Mouse (Mus musculus) ES-Bruce4 (cell line): ENCODE data around the gene Ric3.

ENCODE experiments used
- CTCF ChIP-seq: IDR thresholded peaks from one replicate; pipeline ENCODE4 v1.8.1; 2011; ENCODE audit warnings: low read depth, low read length
- EP300 ChIP-seq: IDR thresholded peaks from 2 replicates; pipeline ENCODE4 v1.6.1; 2011; ENCODE audit warnings: low read depth, low read length; ENCODE audit not compliant: insufficient read depth
- POLR2A ChIP-seq: IDR thresholded peaks from one replicate; pipeline ENCODE4 v1.8.1; 2011; ENCODE audit warnings: low read length; ENCODE audit not compliant: insufficient read depth

DNA sequence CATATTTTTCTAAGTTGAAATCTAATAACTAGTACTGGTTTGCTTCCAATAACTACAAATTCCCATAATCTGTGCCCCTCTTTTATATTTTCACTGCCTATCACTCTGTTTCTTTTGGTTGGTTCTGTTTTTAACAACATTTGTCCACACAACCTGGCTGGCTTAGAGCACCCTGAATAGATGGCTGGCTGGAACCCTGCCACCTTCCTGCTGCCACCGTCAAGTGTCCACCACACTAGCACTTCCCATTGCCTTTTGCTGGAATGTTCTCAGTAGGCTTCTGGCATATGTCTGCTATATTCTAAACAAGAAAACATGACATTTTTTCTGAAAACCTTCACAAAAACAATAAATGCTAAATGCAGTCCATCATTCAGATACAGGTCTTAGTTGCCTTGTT lies 32.3 kb downstream of the Ric3 start:
- no peak for TF ChIP-seq POLR2A
- no peak for TF ChIP-seq EP300
- TF ChIP-seq CTCF = no peak
